Mouse (Mus musculus) spleen, adult 2 months (tissue): ENCODE results near the gene 9230104L09Rik.

Experiments used
- CTCF ChIP-seq: fragments of 200-500 bp; IDR thresholded peaks from 2 replicates; pipeline ENCODE4 v1.5.1; 2011; ENCODE audit warnings: mild to moderate bottlenecking, inconsistent platforms; ENCODE audit not compliant: insufficient read depth, insufficient read length, insufficient replicate concordance; ENCODE audit errors: extremely low read depth
- POLR2A ChIP-seq: fragments of 200-500 bp; IDR thresholded peaks from 2 replicates; pipeline ENCODE4 v1.6.1; 2011; ENCODE audit warnings: low read depth, low read length, inconsistent platforms

DNA sequence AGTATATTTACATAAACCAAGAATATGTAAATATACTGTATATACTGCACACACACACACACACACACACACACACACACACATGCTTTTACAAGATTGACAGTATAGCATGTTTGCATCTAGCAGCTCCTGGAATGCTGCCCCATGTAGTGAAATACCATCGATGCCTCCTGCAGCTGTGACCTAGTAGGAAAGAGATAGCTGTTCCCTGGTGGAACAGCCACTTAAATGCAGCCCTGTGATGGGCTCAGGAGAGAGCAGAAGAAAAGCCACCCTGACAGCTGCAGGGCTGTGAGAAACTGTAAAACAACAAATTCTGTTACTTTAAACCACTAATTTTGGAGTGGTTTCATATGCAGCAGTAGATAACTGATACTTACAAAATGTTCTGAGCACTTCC lies 31.4 kb upstream of the 9230104L09Rik start:
- TF ChIP-seq POLR2A (no peak), CTCF (no peak)
